Mouse (Mus musculus) ES-Bruce4 (cell line): ENCODE results near the gene Myo18a. TPM values are rescaled to one million over a fixed set of nuclear protein-coding genes. Genes with fewer than 3 reads are reported as not detected.

Experiments used
- H3K27ac ChIP-seq: 2 replicates; pipeline ENCODE4 v1.5.1; 2012; ENCODE audit warnings: low read length, inconsistent platforms; ENCODE audit not compliant: insufficient read depth
- H3K27me3 ChIP-seq: 2 replicates; pipeline ENCODE4 v1.6.1; 2012; ENCODE audit warnings: mild to moderate bottlenecking, low read length, inconsistent platforms; ENCODE audit not compliant: control insufficient read depth, poor library complexity, insufficient read depth, severe bottlenecking
- H3K36me3 ChIP-seq: 2 replicates; pipeline ENCODE4 v1.6.1; 2012; ENCODE audit warnings: inconsistent platforms, mild to moderate bottlenecking, low read length, moderate library complexity; ENCODE audit not compliant: control insufficient read depth, poor library complexity, insufficient read depth, severe bottlenecking
- H3K4me1 ChIP-seq: one replicate; pipeline ENCODE4 v1.8.1; 2011; ENCODE audit warnings: low read length; ENCODE audit not compliant: control insufficient read depth, insufficient read depth
- H3K4me3 ChIP-seq: 2 replicates; pipeline ENCODE4 v1.5.1; 2011; ENCODE audit warnings: low read depth, mild to moderate bottlenecking, low read length
- H3K9ac ChIP-seq: 2 replicates; pipeline ENCODE4 v1.6.1; 2012; ENCODE audit warnings: low read depth, mild to moderate bottlenecking, inconsistent platforms; ENCODE audit not compliant: poor library complexity, severe bottlenecking
- H3K9me3 ChIP-seq: replicated peaks from 2 replicates; pipeline ENCODE4 v1.6.1; 2012; ENCODE audit warnings: mild to moderate bottlenecking, low read length, inconsistent platforms; ENCODE audit not compliant: control insufficient read depth, poor library complexity, insufficient read depth, severe bottlenecking
- CTCF ChIP-seq: IDR thresholded peaks from one replicate; pipeline ENCODE4 v1.8.1; 2011; ENCODE audit warnings: low read depth, low read length
- EP300 ChIP-seq: IDR thresholded peaks from 2 replicates; pipeline ENCODE4 v1.6.1; 2011; ENCODE audit warnings: low read depth, low read length; ENCODE audit not compliant: insufficient read depth
- POLR2A ChIP-seq: IDR thresholded peaks from one replicate; pipeline ENCODE4 v1.8.1; 2011; ENCODE audit warnings: low read length; ENCODE audit not compliant: insufficient read depth
- polyA plus RNA-seq: library from polyadenylated mRNA; stranded (reverse); fragments of >200 nt; gene quantifications from 2 replicates; pipeline ENCODE4 v1.2.4, GENCODE M21; 2011; ENCODE audit warnings: low read depth; ENCODE audit not compliant: missing spikeins, insufficient read depth, insufficient read length

Gene Myo18a
- polyA plus RNA-seq, 1 experiment: 59.6 TPM

DNA sequence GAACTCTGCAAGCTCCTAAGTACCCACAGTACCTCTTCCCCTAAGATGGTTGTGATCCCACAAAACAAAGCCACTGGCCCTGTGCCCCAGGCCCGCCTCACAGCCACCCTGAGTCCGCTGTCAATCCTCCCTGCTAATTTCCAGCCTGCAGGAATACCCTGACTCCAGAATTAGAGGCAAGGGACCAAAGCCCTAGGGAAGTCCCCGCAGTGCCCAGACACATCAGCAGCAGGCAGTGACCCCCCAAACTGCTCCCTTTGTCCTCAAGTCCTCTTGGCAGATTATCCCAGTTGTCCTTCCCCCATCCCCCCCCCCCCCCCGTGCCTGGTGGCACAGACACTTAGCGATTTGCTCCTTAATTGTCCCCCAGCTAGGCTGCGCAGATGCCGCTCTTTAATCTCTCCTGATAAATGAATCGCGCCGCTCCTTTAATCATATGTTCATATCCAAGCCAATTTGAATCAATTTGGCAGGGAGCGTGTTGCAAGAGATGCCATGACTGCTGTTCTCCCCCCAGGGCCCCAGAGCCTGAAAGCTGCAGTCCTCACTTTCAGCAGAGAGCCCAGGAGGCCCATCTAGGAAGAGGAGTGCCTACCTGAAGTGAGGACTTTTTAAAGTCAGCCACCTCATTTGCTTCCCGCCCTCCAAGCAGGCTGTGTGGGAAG lies 104.5 kb downstream of the Myo18a start:
- H3K9ac ChIP-seq: no peak overlapping the region
- no peaks in the 10 kb centered on the region for H3K4me1 ChIP-seq
- no peak overlapping the region for H3K4me3 ChIP-seq
- no peak overlapping the region for H3K27ac ChIP-seq
- H3K9me3 ChIP-seq: no peaks in the 10 kb centered on the region
- TF ChIP-seq POLR2A: no peak
- TF ChIP-seq CTCF: no peak
- no peak for TF ChIP-seq EP300
- no peaks in the 10 kb centered on the region for H3K27me3 ChIP-seq
- no peaks in the 10 kb centered on the region for H3K36me3 ChIP-seq

DNA sequence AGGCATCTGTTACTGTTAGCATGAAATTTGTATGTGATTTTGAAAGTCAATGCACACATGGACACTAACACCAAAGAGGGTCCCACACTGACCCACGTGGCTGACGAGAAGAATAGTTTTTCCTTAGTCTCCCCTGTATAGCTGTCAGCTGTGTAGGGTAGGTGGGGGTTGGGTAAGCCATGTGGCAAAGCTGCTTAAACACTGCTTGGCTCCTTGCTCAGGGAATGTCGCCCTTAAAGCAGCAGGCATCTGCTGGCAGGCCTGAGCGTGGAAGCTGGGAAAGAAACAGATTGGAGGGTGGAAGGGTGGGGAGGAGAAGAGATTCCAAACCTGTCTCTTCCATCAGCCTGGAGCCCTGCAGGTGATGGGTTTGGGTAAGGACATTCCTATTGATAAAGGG lies 108.4 kb downstream of the Myo18a start:
- TF ChIP-seq EP300 (no peak), POLR2A (no peak), CTCF (no peak)
- Histone ChIP-seq H3K27ac (no peak overlapping the region), H3K36me3 (no peaks in the 10 kb centered on the region), H3K9ac (no peak overlapping the region), H3K4me1 (peaks cover 3% of the 10 kb centered on the region), H3K9me3 (no peaks in the 10 kb centered on the region), H3K4me3 (no peak overlapping the region), H3K27me3 (no peaks in the 10 kb centered on the region)

- H3K4me3 ChIP-seq: peak overlapping the region; percentile 25
- no peak overlapping the region for H3K27ac ChIP-seq
- TF ChIP-seq CTCF (no peak), EP300 (0 out of 2 replicates have a peak, but pooled peaks have one; percentile 33)
- peak overlapping the region; percentile 17 for H3K9ac ChIP-seq
- peaks cover 3% of the 10 kb centered on the region for H3K4me1 ChIP-seq
- H3K9me3 ChIP-seq: no peaks in the 10 kb centered on the region
- H3K27me3 ChIP-seq: no peaks in the 10 kb centered on the region
- no peaks in the 10 kb centered on the region for H3K36me3 ChIP-seq
These were observed 109.2 kb downstream of the Myo18a start for GRCm38 (mm10) chr11:77872236-77872635.

GRCm38 (mm10) chr11:77872685-77873084 lies 109.6 kb downstream of the Myo18a start:
- TF ChIP-seq EP300 (no peak), POLR2A (no peak), CTCF (peak; percentile 14)
- H3K9ac ChIP-seq: peak overlapping the region; percentile 17
- H3K27ac ChIP-seq: no peak overlapping the region
- H3K4me3 ChIP-seq: peak overlapping the region; percentile 25
- no peaks in the 10 kb centered on the region for H3K9me3 ChIP-seq
- H3K27me3 ChIP-seq: no peaks in the 10 kb centered on the region
- no peaks in the 10 kb centered on the region for H3K36me3 ChIP-seq
- H3K4me1 ChIP-seq: peaks cover 3% of the 10 kb centered on the region

DNA sequence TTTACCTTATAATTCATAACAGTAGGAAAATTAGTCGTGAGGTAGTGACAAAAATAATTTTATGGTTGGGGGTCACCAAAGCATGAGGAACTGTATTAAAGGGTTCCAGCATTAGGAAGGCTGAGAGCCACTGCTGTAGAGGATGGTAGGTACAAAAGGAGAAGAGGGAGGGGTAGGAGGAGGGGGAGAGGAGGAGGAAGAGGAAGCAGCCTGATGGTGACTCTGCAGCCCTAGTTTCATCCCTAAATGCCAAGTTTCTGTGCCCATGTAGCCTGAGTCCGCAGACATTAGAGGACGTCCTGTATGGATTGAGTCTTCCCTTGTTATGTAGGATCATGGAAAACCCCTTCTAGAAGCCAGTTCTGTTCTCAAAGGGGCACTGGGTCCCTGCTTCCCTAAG lies 110.1 kb downstream of the Myo18a start:
- Histone ChIP-seq H3K36me3 (no peaks in the 10 kb centered on the region), H3K9ac (no peak overlapping the region), H3K27ac (no peak overlapping the region), H3K27me3 (no peaks in the 10 kb centered on the region), H3K9me3 (no peaks in the 10 kb centered on the region), H3K4me3 (no peak overlapping the region), H3K4me1 (peaks cover 3% of the 10 kb centered on the region)
- TF ChIP-seq CTCF (no peak), POLR2A (no peak), EP300 (no peak)

DNA sequence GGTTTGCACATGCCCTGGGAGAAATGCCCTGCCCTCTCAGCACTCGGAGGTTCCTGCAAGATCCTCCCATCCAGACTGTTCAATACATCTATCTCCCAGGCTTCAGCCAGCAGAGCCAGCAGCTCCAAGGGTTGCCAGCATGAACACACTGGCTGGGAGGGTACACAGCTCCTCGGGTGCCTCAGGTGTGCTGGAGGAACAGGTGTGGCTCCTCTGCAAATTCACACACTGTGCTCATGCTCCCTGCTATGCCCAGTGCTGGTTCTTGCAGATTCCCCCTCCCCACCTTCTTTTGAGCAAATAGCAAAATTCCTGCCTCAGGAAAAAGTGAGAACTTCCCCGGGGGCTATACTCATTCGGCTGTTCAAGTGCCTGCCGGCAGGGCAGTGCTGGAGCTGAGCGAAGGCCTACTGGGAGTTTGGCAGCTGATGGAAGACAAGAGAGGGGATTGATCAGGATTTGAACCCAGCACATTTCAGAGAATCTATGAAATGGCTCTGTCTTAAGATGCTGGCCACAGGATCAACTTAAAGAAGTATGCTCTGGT lies 111.7 kb downstream of the Myo18a start:
- Histone ChIP-seq H3K9me3 (no peaks in the 10 kb centered on the region), H3K4me3 (no peak overlapping the region), H3K4me1 (peaks cover 3% of the 10 kb centered on the region), H3K36me3 (no peaks in the 10 kb centered on the region), H3K9ac (no peak overlapping the region), H3K27ac (no peak overlapping the region), H3K27me3 (no peaks in the 10 kb centered on the region)
- TF ChIP-seq EP300: no peak
- TF ChIP-seq CTCF: no peak
- TF ChIP-seq POLR2A: no peak
